Mouse (Mus musculus) B cell, adult (primary cell): Measurements from ENCODE around the gene Bace1. TPM values are rescaled to one million over a fixed set of nuclear protein-coding genes. Genes with fewer than 3 reads are reported as not detected.

Experiments
- total RNA-seq: library from RNA; stranded (reverse); gene quantifications from 4 replicates; pipeline ENCODE4 v1.2.4, GENCODE M21; 2023; ENCODE audit not compliant: inconsistent age

The Bace1 gene
- not detected in 4 replicates for total RNA-seq

DNA sequence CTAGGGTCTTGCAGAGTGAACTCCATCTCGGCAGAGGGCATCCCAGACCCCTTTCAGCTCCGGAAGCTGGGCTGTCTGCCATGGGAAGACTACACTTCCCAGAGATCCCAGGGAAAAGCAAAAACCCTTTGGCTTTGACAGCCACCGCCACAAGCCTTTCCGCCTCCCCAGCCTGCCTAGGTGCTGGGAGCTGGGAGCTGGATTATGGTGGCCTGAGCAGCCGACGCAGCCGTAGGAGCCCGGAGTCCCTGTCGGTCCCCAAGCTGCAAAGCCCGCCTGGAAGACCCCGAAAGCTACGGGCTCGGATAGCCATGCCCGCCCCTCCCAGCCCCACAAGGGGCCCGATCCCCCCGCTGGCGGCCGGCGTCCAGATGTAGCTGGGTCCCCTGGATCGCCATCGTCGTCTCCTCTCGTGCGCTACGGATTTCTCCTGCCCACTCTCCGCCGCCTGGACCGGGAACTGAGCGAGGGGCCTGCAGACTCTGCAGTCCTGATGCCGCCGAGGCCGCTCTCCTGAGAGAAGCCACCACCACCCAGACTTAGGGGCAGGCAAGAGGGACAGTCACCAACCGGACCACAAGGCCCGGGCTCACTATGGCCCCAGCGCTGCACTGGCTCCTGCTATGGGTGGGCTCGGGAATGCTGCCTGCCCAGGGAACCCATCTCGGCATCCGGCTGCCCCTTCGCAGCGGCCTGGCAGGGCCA is at the start of gene Bace1:
Gene Bace1, plus strand, starts transcription at position 147 of the 705 bp plus-strand sequence.

DNA sequence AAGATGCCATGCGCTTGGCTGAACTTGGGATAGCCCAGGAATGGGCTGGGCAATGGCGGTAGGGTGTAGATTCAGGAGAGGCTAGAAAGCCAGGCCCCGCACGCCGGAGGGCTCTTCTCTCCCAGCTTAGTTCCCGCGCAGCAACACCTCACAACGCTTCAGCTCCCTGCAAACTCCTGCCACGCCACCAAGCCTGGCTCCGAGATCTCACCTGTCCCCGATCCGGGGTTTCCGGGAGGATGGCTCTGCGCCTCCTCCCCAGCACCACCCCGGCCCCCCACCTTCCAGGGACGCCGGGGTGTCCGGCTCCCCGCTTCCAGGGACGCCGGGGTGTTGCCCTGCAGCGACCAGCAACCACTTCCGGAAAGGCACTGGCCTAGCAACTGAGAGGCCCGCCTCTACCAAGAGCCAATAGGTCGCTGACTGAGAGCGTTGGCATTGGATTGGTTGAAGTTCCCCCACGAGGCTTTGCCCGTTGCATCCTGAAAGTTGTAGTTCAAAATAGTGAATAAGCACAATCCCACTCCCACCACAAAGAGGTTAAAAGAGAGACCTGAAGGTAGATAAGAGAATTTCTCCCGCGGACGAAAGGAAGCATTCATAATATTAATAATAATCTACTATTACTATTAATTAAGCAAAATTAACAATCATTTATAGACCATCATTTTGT is 10.0 kb upstream of the Bace1 start, which contains the start of gene Cep164:
Gene Cep164, minus strand, starts transcription at position 401 of the 673 bp plus-strand sequence.

DNA sequence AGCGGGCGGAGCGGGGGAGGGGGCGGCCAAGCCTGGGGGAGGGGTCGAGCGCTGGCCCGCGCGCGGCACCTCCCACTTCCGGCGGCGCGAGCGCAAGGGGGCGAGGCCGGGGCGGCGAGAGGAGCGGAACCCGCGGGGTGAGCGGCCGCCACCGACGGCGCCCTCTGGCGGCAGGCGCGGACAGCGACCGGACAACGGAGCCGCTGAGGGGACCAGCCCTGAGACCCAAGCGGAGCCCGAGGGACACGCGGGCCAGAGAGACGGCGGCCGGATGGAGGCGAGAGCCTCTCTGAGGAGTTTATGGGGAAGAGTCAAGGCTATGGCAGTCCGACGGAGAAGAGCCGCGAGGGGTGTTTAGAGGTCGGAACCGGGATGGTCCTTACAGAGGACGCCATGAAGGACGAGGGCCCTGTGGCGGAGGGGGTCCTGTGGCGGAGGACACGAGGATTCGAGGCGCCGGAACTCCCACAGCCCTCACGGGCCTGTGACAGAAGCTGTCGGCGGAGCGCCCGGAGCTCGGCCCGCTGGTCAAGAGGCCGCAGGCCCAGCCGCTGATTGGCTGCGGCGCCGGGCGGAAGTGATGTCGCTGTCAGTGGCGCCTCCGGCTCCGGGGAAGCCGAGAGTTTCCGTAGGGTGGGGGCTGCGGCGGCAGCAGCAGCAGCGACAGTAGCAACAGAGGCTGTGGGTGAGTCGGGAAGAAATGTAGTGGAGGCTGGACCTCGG is 68.1 kb downstream of the Bace1 start, which contains the start of the genes Pcsk7 and Rnf214:
Gene Pcsk7, plus strand, starts transcription at position 143 of the 723 bp plus-strand sequence.
Gene Rnf214, minus strand, starts transcription at position 557 of the 723 bp plus-strand sequence.

Other genes starting within 250 kb of the Bace1 start
- 23.5 to 28.7 TPM (median 25.6 TPM) in 4 replicates for gene Cep164, start 9.9 kb upstream of the Bace1 start, total RNA-seq
- gene Pcsk7, start 67.9 kb downstream of the Bace1 start, total RNA-seq, result 65.2 to 83.0 TPM (median 77.6 TPM) in 4 replicates
- gene Rnf214, start 68.3 kb downstream of the Bace1 start, total RNA-seq, result 35.9 to 39.6 TPM (median 37.2 TPM) in 4 replicates
- gene Tagln, start 97.5 kb downstream of the Bace1 start, total RNA-seq, result 1.1 to 2.0 TPM (median 1.8 TPM) in 4 replicates
- 227 to 251 TPM (median 237 TPM) in 4 replicates for gene Sidt2, start 116.7 kb downstream of the Bace1 start, total RNA-seq
- 61.5 to 70.3 TPM (median 65.5 TPM) in 4 replicates for gene Pafah1b2, start 174.1 kb downstream of the Bace1 start, total RNA-seq
- gene Sik3, start 174.2 kb downstream of the Bace1 start, total RNA-seq, result 53.9 to 58.2 TPM (median 54.2 TPM) in 4 replicates